Mouse (Mus musculus): ENCODE data around the gene Akt1s1. TPM values are rescaled to one million over a fixed set of nuclear protein-coding genes. Genes with fewer than 3 reads are reported as not detected.
A peak's percentile ranks its signal among the peaks of the same experiment; 100 is the strongest.

Akt1s1 gene
- total RNA-seq, 1 experiment from 2014 or later, result 29.0 TPM

DNA sequence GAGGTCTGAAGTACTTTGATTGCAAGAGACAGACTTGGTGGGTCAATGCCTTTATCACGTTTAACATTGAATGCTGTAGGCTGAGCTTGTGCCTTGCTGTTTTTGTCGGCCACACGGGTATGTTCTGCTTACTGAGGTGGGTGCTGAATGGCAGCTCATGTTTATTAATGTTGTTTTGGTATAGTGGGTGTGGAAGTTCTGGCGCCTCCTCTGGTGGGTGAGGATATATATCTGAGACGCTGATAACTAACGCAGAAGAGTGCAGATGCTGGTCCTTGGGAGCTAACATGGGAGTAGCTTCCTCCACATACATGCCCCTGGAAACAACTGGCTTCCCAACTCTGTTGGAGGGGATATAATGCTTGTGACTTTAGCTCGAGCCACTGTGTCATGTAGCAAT lies 25.4 kb upstream of the Akt1s1 start:
- ATAC-seq (replicated peaks; ENCODE audit: low read depth, poor library complexity, severe bottlenecking), result peak; percentile 31

- ATAC-seq (replicated peaks; ENCODE audit: low read depth, poor library complexity, severe bottlenecking), result peak; percentile 71
Observed at GRCm38 (mm10) chr7:44824872-44825271, 23.9 kb upstream of the Akt1s1 start.

DNA sequence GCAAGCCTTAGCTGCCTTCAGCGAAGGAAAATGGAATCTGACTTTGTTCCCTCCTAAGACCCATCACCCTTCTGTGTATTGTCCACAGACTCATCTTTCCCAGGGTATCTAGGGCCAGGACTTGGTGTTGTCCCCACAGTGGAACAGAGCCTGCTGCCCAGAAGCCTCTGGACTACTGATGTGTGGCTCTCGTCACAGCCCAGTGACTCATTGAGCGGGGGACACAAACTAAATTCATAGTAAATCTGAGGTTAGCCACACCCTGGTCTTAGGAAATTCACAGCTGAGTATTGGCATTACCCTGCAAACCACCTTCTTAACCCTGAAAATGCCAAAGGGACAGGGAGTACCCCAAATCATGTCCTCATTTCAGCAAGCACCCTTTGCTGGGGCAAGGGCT lies 22.0 kb upstream of the Akt1s1 start:
- ATAC-seq (replicated peaks; ENCODE audit: low read depth, poor library complexity, severe bottlenecking), result no peak

- ATAC-seq (replicated peaks; ENCODE audit: low read depth, poor library complexity, severe bottlenecking), result no peak
Observed at GRCm38 (mm10) chr7:44828706-44829105, 20.1 kb upstream of the Akt1s1 start.

GRCm38 (mm10) chr7:44832763-44833162 lies 16.0 kb upstream of the Akt1s1 start:
- no peak for ATAC-seq (replicated peaks; ENCODE audit: low read depth, poor library complexity, severe bottlenecking)

- ATAC-seq (replicated peaks; ENCODE audit: low read depth, poor library complexity, severe bottlenecking), result no peak
Observed at GRCm38 (mm10) chr7:44835373-44836015, 13.3 kb upstream of the Akt1s1 start.

- ATAC-seq (replicated peaks; ENCODE audit: low read depth, poor library complexity, severe bottlenecking), result no peak
Observed at GRCm38 (mm10) chr7:44836016-44836404, 12.8 kb upstream of the Akt1s1 start.

DNA sequence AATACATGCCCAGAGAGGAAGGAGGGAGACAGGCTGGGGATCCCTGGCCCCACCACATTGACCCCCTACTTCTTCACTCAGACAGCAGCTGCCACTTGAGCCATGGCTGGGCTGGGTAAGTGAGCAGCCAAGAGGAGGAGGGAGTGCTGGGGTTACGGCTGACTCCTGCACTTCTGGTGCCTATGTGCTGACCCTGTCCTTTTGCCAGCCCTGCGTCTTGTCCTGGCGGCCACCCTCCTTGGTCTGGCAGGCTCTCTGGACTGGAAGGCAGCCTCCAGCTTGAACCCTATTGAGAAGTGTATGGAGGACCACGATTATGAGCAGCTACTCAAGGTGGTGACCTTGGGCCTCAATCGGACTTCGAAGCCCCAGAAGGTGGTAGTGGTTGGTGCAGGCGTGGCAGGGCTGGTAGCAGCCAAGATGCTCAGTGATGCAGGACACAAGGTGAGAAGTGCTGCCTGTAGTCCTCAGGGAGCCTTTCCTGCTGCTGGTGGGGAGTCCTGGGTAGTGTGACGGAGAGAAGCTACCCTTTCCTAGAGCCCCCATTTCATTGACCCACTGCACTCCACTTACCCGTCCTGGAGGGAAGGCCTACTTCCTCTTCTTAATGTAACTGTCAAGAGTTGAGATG lies 12.3 kb upstream of the Akt1s1 start:
- ATAC-seq (replicated peaks; ENCODE audit: low read depth, poor library complexity, severe bottlenecking), result no peak

DNA sequence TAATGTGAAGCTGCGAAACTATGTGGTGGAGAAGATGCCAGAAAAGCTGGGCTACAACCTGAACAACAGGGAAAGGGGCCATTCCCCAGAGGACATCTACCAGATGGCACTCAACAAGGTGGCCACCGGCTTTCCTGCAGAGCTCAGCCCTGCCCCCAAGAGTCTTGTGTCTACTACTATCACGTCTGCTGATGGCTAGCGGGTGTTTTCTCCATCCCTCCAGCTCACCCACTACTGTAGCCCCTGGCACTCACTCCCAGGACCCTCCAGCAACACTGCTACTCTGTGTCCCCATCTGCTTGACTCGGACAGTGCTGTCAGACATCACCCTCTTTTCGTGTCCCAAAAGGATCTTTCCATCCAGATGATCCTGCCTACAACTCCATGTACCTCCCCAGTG lies 10.7 kb upstream of the Akt1s1 start:
- ATAC-seq (replicated peaks; ENCODE audit: low read depth, poor library complexity, severe bottlenecking), result no peak

DNA sequence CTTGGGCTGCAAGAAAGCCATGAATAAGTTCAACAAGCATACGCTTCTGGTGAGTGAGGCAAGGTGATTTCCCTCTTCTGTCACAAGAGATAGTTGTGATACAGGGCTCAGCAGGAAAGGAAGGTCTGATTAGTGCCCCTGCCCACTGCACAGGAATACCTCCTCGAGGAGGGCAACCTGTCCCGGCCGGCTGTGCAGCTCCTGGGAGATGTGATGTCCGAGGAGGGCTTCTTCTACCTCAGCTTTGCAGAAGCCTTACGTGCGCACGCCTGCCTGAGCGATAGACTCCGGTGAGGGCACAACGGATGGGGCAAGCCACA lies 9.7 kb upstream of the Akt1s1 start:
- ATAC-seq (replicated peaks; ENCODE audit: low read depth, poor library complexity, severe bottlenecking), result no peak

GRCm38 (mm10) chr7:44839491-44840191 lies 9.2 kb upstream of the Akt1s1 start:
- ATAC-seq (replicated peaks; ENCODE audit: low read depth, poor library complexity, severe bottlenecking), result peak; percentile 34

GRCm38 (mm10) chr7:44840426-44840825 lies 8.4 kb upstream of the Akt1s1 start:
- ATAC-seq (replicated peaks; ENCODE audit: low read depth, poor library complexity, severe bottlenecking), result peak; percentile 53

GRCm38 (mm10) chr7:44841825-44842463 lies 6.8 kb upstream of the Akt1s1 start:
- no peak for ATAC-seq (replicated peaks; ENCODE audit: low read depth, poor library complexity, severe bottlenecking)

DNA sequence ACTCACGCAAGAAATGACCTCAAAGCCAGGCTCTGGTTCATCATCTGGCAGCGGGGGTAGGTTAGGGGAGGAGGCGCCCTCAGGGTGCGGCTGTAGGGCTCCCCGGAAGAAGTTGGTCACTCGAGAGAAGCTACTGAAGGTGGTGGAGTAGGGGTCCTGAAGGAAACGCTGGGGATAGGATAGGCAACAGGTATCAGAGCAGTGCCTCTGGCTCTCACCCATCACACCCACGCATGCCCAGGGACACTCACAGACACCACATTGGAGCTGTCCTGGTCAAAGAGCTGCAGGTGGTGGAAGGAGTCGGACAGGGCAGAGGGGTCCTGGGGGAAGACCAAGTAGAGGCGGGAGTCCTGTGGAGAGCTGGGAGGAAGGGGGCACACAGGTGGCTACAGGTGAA lies 3.8 kb upstream of the Akt1s1 start:
- no peak for ATAC-seq (replicated peaks; ENCODE audit: low read depth, poor library complexity, severe bottlenecking)

- no peak for ATAC-seq (replicated peaks; ENCODE audit: low read depth, poor library complexity, severe bottlenecking)
Observed at GRCm38 (mm10) chr7:44846804-44847203, 2.0 kb upstream of the Akt1s1 start.

DNA sequence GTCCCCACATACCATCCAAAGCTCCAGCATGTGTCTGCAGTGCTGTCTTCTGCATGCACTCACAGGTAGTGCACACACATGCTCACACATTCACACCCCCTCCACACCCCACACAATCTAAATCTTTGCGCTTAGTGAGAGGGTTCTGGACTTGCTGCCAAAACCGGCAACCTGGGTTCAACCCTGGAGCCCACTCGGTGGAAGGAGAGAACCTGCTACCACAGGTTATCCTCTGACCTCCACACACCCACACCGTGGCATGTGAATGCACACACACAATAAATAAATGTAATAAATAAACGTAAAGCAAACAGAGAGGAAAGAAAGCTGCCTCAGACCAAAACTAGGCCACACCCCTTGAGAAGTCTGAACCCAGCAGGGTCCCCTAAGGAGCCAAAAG lies 1.0 kb upstream of the Akt1s1 start:
- ATAC-seq (replicated peaks; ENCODE audit: low read depth, poor library complexity, severe bottlenecking), result no peak

- ATAC-seq (replicated peaks; ENCODE audit: low read depth, poor library complexity, severe bottlenecking), result peak; percentile 48
Observed at GRCm38 (mm10) chr7:44849416-44850111, 773 bp downstream of the Akt1s1 start.

DNA sequence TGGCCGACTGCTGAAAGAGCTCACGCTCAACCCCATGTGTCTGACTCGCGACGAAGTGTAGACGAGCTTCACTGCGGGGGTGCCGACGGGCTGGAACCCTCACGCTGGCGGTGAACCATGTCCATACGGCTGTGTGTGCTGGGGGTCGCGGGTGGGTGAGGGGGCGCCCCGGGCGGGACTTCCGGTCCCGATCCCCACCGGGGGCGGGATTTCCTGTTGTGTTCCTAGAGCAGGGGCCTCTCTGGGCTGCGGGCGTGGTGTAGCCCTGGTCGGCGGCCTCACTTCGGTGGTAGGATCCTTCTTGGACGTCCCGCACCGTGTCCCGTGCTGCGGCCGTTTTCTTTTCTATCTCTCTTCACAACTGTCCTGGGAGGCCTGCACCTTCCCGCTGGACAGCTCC lies 1.4 kb downstream of the Akt1s1 start:
- no peak for ATAC-seq (replicated peaks; ENCODE audit: low read depth, poor library complexity, severe bottlenecking)

- ATAC-seq (replicated peaks; ENCODE audit: low read depth, poor library complexity, severe bottlenecking), result no peak
Observed at GRCm38 (mm10) chr7:44850789-44851624, 2.2 kb downstream of the Akt1s1 start.

Data from common myeloid progenitor, adult 5-6 weeks (primary cell).